Mouse (Mus musculus) forebrain, embryonic 14.5 days (tissue): ENCODE data around the gene Slc38a2. TPM values are rescaled to one million over a fixed set of nuclear protein-coding genes. Genes with fewer than 3 reads are reported as not detected.

ENCODE experiments used
- ATAC-seq: fragments of 200-750 bp; cut with Nextera tagmentation; 2 replicates; pipeline ENCODE4 v1.8.0; 2017; ENCODE audit warnings: mild to moderate bottlenecking, moderate library complexity
- DNase-seq: peaks from one replicate; pipeline ENCODE4 v3.0.0-alpha.2; 2015; ENCODE audit warnings: low spot score
- H3K27ac ChIP-seq: fragments of 300-500 bp; sonication (generic); 2 replicates; pipeline ENCODE4 v1.5.1; 2014; ENCODE audit warnings: low read depth, mild to moderate bottlenecking, control low read depth, low read length, moderate library complexity
- H3K27me3 ChIP-seq: fragments of 300-500 bp; sonication (generic); replicated peaks from 2 replicates; pipeline ENCODE4 v1.6.1; 2014; ENCODE audit warnings: low read length, control low read depth, mixed read lengths; ENCODE audit not compliant: control insufficient read depth, insufficient read depth
- H3K36me3 ChIP-seq: fragments of 300-500 bp; sonication (generic); 2 replicates; pipeline ENCODE4 v1.6.1; 2014; ENCODE audit warnings: low read length, control low read depth; ENCODE audit not compliant: control insufficient read depth, insufficient read depth
- H3K4me1 ChIP-seq: fragments of 300-500 bp; sonication (generic); 2 replicates; pipeline ENCODE4 v1.6.1; 2014; ENCODE audit warnings: antibody characterized with exemption, low read length, control low read depth; ENCODE audit not compliant: control insufficient read depth, insufficient read depth
- H3K4me2 ChIP-seq: fragments of 300-500 bp; sonication (generic); 2 replicates; pipeline ENCODE4 v1.6.1; 2014; ENCODE audit warnings: mild to moderate bottlenecking, control low read depth, low read length
- H3K4me3 ChIP-seq: fragments of 300-500 bp; sonication (generic); 2 replicates; pipeline ENCODE4 v1.5.1; 2014; ENCODE audit warnings: low read depth, low read length, control low read depth
- H3K9ac ChIP-seq: fragments of 300-500 bp; sonication (generic); 2 replicates; pipeline ENCODE4 v1.6.1; 2014; ENCODE audit warnings: mild to moderate bottlenecking, low read length, control low read depth, moderate library complexity
- H3K9me3 ChIP-seq: fragments of 300-500 bp; sonication (generic); replicated peaks from 2 replicates; pipeline ENCODE4 v1.6.1; 2016; ENCODE audit warnings: low read length, control low read depth, mixed read lengths; ENCODE audit not compliant: control insufficient read depth
- WGBS: fragments of 180-500 bp; shearing (Covaris S2); extraction: QIAGEN DNeasy Blood & Tissue Kit; methylation state at CpG from one replicate; pipeline ENCODE4 v1.1.7; 2014; 5-methylcytosine and 5-hydroxymethylcytosine counted together
- polyA plus RNA-seq: library from polyadenylated mRNA; unstranded; fragments of >200 nt; fragmentation: Nextera tagmentation; extraction: Ambion mirVana; gene quantifications from 2 replicates; pipeline ENCODE4 v1.2.1, GENCODE M21; 2014

The Slc38a2 gene
- polyA plus RNA-seq, 1 experiment from 2014 or later = 142 TPM

DNA sequence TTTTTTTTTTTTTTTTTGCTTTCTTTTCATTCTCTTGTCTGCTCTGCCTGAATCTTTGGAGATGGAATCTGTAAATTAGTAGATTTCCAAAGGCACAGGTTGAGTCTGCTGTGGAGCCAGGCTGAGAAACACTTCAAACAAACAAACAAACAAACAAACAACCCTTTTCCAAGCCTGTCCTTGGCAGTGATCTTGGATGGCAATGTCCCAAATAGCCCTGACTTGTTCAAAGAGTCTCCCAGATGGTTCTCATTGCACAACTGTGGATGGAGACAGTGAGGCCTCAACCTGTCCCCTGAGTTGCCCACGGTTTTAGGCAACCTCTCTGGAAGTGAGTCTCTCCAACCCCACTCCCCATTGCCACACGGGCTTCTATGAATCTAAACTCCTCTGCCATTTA, 60.9 kb downstream of the Slc38a2 start:
- H3K9ac ChIP-seq = peak overlapping the region; percentile 100; the same call in 1 of the 2 replicates
- no peaks in the 10 kb centered on the region for H3K9me3 ChIP-seq
- H3K27me3 ChIP-seq = no peaks in the 10 kb centered on the region
- H3K4me1 ChIP-seq = peaks cover 18% of the 10 kb centered on the region
- no peak overlapping the region for H3K27ac ChIP-seq
- peak overlapping the region; percentile 74 for H3K4me2 ChIP-seq
- H3K36me3 ChIP-seq = peaks cover 30% of the 10 kb centered on the region
- ATAC-seq = no peak
- no peak overlapping the region for H3K4me3 ChIP-seq
- 85% methylated on average over 2 of the region's 2 CpGs for WGBS
- no peak for DNase-seq

DNA sequence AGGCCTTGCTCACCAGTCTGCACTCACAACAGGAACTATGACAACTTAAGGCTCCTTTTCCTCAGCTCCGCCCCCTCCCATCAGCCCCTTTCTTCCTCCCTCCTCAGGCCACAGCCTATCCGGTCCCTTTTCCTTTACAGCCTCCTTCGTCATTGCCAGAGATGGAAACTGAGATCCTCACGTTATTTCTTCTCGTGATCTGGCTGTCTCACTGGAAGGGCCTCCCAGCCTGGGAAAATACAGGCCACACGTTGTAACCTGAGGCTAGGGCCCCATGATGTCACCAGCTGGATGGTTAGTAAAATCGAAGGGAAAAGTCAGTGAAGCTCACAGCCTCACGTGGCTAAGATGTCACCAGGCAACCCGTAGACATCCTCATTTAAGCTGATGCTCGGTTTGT, 61.4 kb downstream of the Slc38a2 start:
- Histone ChIP-seq H3K9ac (no peak overlapping the region), H3K4me1 (peaks cover 13% of the 10 kb centered on the region), H3K36me3 (peaks cover 35% of the 10 kb centered on the region), H3K27ac (no peak overlapping the region), H3K4me2 (0 out of 2 replicates have a peak overlapping the region, but pooled peaks have one; percentile 7), H3K9me3 (no peaks in the 10 kb centered on the region), H3K4me3 (no peak overlapping the region), H3K27me3 (no peaks in the 10 kb centered on the region)
- ATAC-seq (no peak), DNase-seq (no peak)
- WGBS = 78% methylated on average over 10 of the region's 10 CpGs

Other genes starting within 250 kb of the Slc38a2 start
- 50.1 and 55.7 TPM in 2 replicates for gene Scaf11, start 238.9 kb downstream of the Slc38a2 start, polyA plus RNA-seq
- gene Slc38a1, start 56.8 kb downstream of the Slc38a2 start, polyA plus RNA-seq = 100 and 129 TPM in 2 replicates